Mouse (Mus musculus) gastrocnemius, adult 2 months (tissue): Measurements from ENCODE around the gene Mlec. TPM values are rescaled to one million over a fixed set of nuclear protein-coding genes. Genes with fewer than 3 reads are reported as not detected.
"Not testable (repeated sequence)": the region's sequence is repeated elsewhere in the genome, so short reads cannot be mapped to it uniquely, and the experiment has no call there.

Experiments used
- DNase-seq: peaks from one replicate; pipeline ENCODE4 v3.0.0; 2022
- H3K27ac ChIP-seq: fragments of 200-600 bp; 2 replicates; pipeline ENCODE4 v1.8.1; 2022; ENCODE audit warnings: mild to moderate bottlenecking
- H3K4me3 ChIP-seq: fragments of 200-600 bp; 2 replicates; pipeline ENCODE4 v1.8.1; 2022; ENCODE audit warnings: mild to moderate bottlenecking, moderate library complexity
- CTCF ChIP-seq: fragments of 200-600 bp; IDR thresholded peaks from 2 replicates; pipeline ENCODE4 v1.8.1; 2022; ENCODE audit warnings: antibody characterized with exemption, mild to moderate bottlenecking, moderate library complexity
- intact Hi-C: fragments of 180-260 bp; cut with DNase I; formaldehyde crosslinking; loops from one replicate; pipeline ENCODE4 v1.15.1; 2025
- total RNA-seq, 2 experiments: library from RNA; stranded (reverse); gene quantifications; 2 replicates each; pipeline ENCODE4 v1.2.3; 2021

Gene Mlec
- total RNA-seq, 2 experiments from 2014 or later: 138 to 200 TPM

DNA sequence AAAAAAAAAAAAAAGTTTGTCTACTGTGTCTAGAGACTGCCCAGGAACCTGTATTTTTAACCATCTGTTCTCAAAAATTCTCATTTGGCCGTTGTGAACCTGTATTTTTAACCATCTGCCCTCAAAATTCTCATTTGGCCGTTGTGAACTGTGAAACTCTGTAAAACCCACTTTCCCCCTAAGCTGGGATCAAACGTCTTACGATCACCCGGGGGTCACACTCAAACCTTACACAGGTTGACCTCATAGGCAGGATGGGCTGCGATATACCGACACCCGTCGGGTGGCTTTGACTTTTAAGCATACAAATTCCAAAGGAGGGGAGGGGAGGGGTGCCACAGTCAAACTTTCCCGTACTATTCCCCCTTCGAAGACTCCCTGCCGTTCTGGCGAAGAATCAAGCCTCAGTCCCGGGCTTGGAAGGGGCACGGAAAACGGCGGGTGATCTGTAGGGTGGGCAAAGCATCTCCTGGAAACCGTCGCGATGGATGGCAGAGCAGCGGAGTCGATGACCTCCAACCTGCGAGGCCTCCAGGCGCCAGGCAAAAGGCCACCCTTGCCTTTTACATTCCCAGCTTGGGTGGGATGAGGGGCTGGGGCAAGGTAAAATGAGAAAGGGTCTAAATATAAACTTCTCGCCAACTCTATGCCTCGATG, 918 bp downstream of the Mlec start:
- no peak for TF ChIP-seq CTCF
- peak overlapping the region; percentile 95 for H3K4me3 ChIP-seq
- H3K27ac ChIP-seq: peak overlapping the region; percentile 98
- DNase-seq: peak; percentile 45
- intact Hi-C loops: no loop called here

DNA sequence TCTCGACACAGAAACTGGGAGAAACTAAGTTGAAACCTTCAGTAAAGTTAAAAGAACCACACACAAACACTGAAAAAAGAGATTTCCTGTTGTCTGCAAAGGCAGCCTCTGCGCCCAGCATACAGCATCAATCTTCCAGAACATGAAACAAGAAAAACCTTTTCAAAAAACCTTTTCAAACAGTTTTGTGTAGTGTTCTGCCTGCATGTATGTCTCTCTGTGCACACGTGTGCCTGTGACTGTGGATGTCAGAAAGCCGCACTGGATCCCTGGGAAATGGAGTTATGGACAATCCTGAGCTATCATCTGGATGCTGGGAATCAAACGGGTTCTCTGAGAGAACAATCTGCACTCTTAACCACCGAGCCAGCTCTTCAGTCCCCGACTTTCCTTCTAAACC, 1.6 kb downstream of the Mlec start:
- Histone ChIP-seq H3K4me3 (peak overlapping the region; percentile 95), H3K27ac (peak overlapping the region; percentile 98)
- intact Hi-C loops: no loop called here
- no peak for TF ChIP-seq CTCF
- no peak for DNase-seq

DNA sequence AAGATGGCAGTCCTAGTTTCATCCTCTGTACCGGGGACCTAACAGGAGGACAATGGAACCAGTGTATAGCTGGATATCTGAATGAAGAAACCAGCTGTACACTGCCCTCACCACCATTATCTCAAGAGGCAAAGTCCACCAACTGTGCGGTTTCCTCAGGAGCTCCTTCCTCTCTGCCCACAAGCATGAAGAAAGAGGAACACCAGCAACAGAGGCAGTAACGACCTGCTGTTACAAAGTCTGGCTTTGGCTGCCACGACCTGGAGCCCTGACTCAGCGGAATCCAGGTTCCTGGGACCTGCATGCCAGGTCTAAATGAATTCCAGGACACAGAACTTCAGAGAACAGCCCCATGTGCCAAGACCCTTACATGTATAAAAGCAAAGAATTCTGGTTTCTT, 2.1 kb downstream of the Mlec start:
- intact Hi-C loops: no loop called here
- no peak for TF ChIP-seq CTCF
- H3K27ac ChIP-seq: peak overlapping the region; percentile 98
- peak; percentile 59 for DNase-seq
- peak overlapping the region; percentile 95 for H3K4me3 ChIP-seq

DNA sequence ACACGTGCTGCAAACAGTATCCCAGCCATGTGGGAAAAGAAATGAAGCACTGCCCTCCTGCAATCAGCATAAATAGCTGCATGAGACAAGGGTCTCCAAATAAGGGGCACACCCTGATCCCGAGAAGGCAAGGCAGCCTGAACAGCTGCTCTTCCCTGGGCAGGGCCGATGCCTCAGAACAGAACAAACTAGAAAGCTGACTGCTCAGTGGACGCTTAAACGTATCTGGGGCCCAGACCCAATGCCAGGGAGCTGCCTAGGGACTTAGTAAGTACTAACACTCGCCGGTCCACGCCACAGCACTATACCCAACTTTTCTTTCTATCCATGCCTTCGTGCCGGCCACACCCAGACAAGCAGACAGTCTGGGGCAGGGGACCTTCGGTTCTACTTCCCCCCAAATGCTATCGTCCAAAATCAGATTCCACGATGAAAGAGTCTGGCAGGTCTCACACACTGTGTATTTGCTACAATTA, 2.8 kb downstream of the Mlec start:
- TF ChIP-seq CTCF: no peak
- peak overlapping the region; percentile 98 for H3K27ac ChIP-seq
- DNase-seq: peak; percentile 64
- peak overlapping the region; percentile 95 for H3K4me3 ChIP-seq
- intact Hi-C loops: no loop called here

GRCm38 (mm10) chr5:115152132-115152956, 5.6 kb downstream of the Mlec start:
- Histone ChIP-seq H3K27ac (peak overlapping the region; percentile 98), H3K4me3 (peak overlapping the region; percentile 95)
- intact Hi-C loops: no loop called here
- DNase-seq: no peak
- TF ChIP-seq CTCF: no peak

DNA sequence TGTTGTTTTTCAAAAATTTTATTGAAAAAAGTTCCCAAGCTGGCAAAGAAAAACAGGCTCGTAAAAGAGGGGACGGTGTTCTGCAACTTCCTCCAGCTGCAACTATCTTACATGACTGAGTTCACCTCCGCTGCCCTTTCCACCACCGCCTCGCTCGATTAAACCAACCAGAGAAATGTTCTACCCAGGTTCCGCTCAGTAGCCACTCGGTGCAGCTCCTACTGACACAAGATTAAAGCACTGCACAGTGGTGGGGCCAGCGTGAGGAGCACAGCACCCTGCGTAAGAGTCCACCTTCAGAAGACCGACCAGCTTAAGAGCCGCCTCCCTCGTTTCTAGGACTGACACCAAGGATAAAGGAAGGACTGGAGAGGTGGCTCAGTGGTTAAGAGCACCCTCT, 6.5 kb downstream of the Mlec start:
- Histone ChIP-seq H3K27ac (peak overlapping the region; percentile 98), H3K4me3 (peak overlapping the region; percentile 42)
- DNase-seq: no peak
- intact Hi-C loops: no loop called here
- TF ChIP-seq CTCF: no peak

- intact Hi-C loops: no loop called here
- TF ChIP-seq CTCF: no peak
- DNase-seq: no peak
- peak overlapping the region; percentile 98 for H3K27ac ChIP-seq
- H3K4me3 ChIP-seq: peak overlapping the region; percentile 42
Observed at GRCm38 (mm10) chr5:115150991-115151390, 7.0 kb downstream of the Mlec start.

DNA sequence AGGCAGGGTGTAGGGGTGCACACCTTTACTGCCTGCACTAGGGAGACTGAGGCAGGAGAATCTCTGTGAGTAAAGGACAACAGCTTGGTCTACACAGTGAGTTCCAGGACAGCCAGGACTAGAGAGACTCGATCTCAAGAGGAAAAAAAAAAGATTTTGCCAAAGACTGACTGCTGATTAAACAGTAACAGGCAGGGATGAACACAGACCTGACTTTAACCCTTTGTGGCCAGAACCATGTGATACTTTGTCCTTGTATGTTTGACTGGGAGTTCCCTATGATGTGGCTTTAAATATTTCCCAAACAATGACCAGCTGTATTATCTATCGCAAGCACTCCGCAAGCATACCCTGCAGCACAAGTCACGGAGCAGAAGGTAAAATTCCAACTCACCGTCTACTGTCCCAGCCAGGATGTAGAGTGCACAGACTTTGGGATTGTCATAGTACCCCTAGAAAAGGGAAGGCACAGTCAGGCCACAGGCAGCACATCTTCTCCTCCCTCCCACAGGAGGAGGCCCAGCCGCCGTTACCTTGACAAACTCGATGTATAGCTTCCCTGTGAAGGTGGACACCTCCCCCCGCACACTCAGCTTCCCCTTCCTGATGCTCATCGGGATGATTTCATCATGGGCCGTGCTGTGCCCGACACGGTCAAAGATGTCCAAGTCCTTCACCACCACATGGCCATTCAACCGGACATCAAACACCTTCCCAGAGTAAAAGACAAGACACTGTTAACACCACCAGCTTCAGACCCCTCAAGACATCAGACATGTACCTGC, 8.1 kb downstream of the Mlec start:
- no peak for TF ChIP-seq CTCF
- DNase-seq: no peak
- intact Hi-C loops: no loop called here
- Histone ChIP-seq H3K4me3 (peak overlapping the region; percentile 42), H3K27ac (peak overlapping the region; percentile 98)

- peak overlapping the region; percentile 98 for H3K27ac ChIP-seq
- DNase-seq, intact Hi-C loops, H3K4me3 ChIP-seq: not testable (repeated sequence)
Observed at GRCm38 (mm10) chr5:115148872-115149271, 9.1 kb downstream of the Mlec start.

DNA sequence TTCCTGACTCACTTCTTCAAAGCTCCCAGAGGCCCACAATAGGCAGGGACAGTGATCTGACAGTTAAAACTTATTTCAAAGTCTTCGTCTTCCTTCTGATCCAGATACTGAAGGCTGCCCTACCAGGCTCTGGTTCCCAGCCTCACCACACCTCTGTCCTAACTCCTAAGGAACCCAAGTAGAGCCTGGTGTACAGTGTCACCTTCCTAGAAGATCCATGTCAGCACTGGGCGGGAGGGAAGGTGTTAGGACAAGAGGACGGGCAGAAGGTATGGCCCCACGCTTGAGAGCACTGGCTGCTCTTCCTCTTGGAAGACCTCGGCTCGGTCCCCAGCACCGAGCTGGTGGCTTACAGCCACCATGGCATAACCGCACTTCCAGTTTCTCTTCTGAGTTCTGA, 9.6 kb downstream of the Mlec start:
- Histone ChIP-seq H3K4me3 (no peak overlapping the region; the same call in none of the 2 replicates), H3K27ac (peak overlapping the region; percentile 96)
- intact Hi-C loops: no loop called here
- TF ChIP-seq CTCF: no peak
- DNase-seq: peak; percentile 70

GRCm38 (mm10) chr5:115147388-115147787, 10.6 kb downstream of the Mlec start:
- DNase-seq: no peak
- Histone ChIP-seq H3K4me3 (peak overlapping the region; percentile 35), H3K27ac (peak overlapping the region; percentile 96)
- TF ChIP-seq CTCF: no peak
- intact Hi-C loops: no loop called here

GRCm38 (mm10) chr5:115146747-115147130, 11.2 kb downstream of the Mlec start:
- peak; percentile 78 for DNase-seq
- TF ChIP-seq CTCF: no peak
- intact Hi-C loops: no loop called here
- Histone ChIP-seq H3K27ac (peak overlapping the region; percentile 96), H3K4me3 (peak overlapping the region; percentile 35; the same call in 1 of the 2 replicates)
